Mouse (Mus musculus): ENCODE results near the gene Prex1. TPM values are rescaled to one million over a fixed set of nuclear protein-coding genes. Genes with fewer than 3 reads are reported as not detected.
A peak's percentile ranks its signal among the peaks of the same experiment; 100 is the strongest.

Gene Prex1
- polyA plus RNA-seq, 1 experiment from 2014 or later = 26.6 TPM

- Histone ChIP-seq H3K36me3 (ENCODE audit: control insufficient read depth, insufficient read depth, low read length) (no peaks in the 10 kb centered on the region), H3K9ac (ENCODE audit: low read depth, low read length) (no peak overlapping the region), H3K4me3 (ENCODE audit: low read depth, low read length) (no peak overlapping the region), H3K4me1 (ENCODE audit: control insufficient read depth, insufficient read depth, low read length) (peaks cover 18% of the 10 kb centered on the region; the same call in 1 of the 2 replicates), H3K4me2 (ENCODE audit: low read depth, low read length) (no peak overlapping the region), H3K27me3 (replicated peaks; ENCODE audit: control insufficient read depth, insufficient read depth, low read length) (no peaks in the 10 kb centered on the region), H3K9me3 (ENCODE audit: control insufficient read depth, low read length) (no peaks in the 10 kb centered on the region), H3K27ac (replicated peaks; ENCODE audit: low read depth, low read length) (peak overlapping the region; percentile 35; the same call in 1 of the 2 replicates)
- 53% methylated on average over 6 of the region's 6 CpGs for WGBS
- ATAC-seq (ENCODE audit: low read depth) (no peak), DNase-seq (ENCODE audit: low spot score) (no peak)
These were observed 16.9 kb upstream of the Prex1 start for GRCm38 (mm10) chr2:166730567-166730915.

- H3K27me3 ChIP-seq (replicated peaks; ENCODE audit: control insufficient read depth, insufficient read depth, low read length) = no peaks in the 10 kb centered on the region
- H3K9ac ChIP-seq (ENCODE audit: low read depth, low read length) = no peak overlapping the region
- peak; percentile 42; the same call in 1 of the 2 replicates for ATAC-seq (ENCODE audit: low read depth)
- H3K4me2 ChIP-seq (ENCODE audit: low read depth, low read length) = no peak overlapping the region
- WGBS = 18% methylated on average over 19 of the region's 19 CpGs
- no peak overlapping the region for H3K4me3 ChIP-seq (ENCODE audit: low read depth, low read length)
- peaks cover 14% of the 10 kb centered on the region; the same call in 1 of the 2 replicates for H3K4me1 ChIP-seq (ENCODE audit: control insufficient read depth, insufficient read depth, low read length)
- peak overlapping the region; percentile 35; the same call in 1 of the 2 replicates for H3K27ac ChIP-seq (replicated peaks; ENCODE audit: low read depth, low read length)
- DNase-seq (ENCODE audit: low spot score) = peak; percentile 72
- no peaks in the 10 kb centered on the region for H3K9me3 ChIP-seq (ENCODE audit: control insufficient read depth, low read length)
- H3K36me3 ChIP-seq (ENCODE audit: control insufficient read depth, insufficient read depth, low read length) = no peaks in the 10 kb centered on the region
These were observed 16.3 kb upstream of the Prex1 start for GRCm38 (mm10) chr2:166729656-166730566.

GRCm38 (mm10) chr2:166729045-166729444, 15.4 kb upstream of the Prex1 start:
- no peaks in the 10 kb centered on the region for H3K27me3 ChIP-seq (replicated peaks; ENCODE audit: control insufficient read depth, insufficient read depth, low read length)
- no peak for ATAC-seq (ENCODE audit: low read depth)
- no peak overlapping the region for H3K9ac ChIP-seq (ENCODE audit: low read depth, low read length)
- peak; percentile 44 for DNase-seq (ENCODE audit: low spot score)
- no peak overlapping the region for H3K4me2 ChIP-seq (ENCODE audit: low read depth, low read length)
- no peaks in the 10 kb centered on the region for H3K9me3 ChIP-seq (ENCODE audit: control insufficient read depth, low read length)
- whole genome bisulfite sequencing = 47% methylated on average over 3 of the region's 3 CpGs
- H3K36me3 ChIP-seq (ENCODE audit: control insufficient read depth, insufficient read depth, low read length) = no peaks in the 10 kb centered on the region
- no peak overlapping the region for H3K4me3 ChIP-seq (ENCODE audit: low read depth, low read length)
- 0 out of 2 replicates have a peak overlapping the region, but pooled peaks have one; percentile 35 for H3K27ac ChIP-seq (replicated peaks; ENCODE audit: low read depth, low read length)
- peaks cover 11% of the 10 kb centered on the region; the same call in 1 of the 2 replicates for H3K4me1 ChIP-seq (ENCODE audit: control insufficient read depth, insufficient read depth, low read length)

- Histone ChIP-seq H3K4me2 (ENCODE audit: low read depth, low read length) (no peak overlapping the region), H3K9me3 (ENCODE audit: control insufficient read depth, low read length) (no peaks in the 10 kb centered on the region), H3K27me3 (replicated peaks; ENCODE audit: control insufficient read depth, insufficient read depth, low read length) (no peaks in the 10 kb centered on the region), H3K27ac (replicated peaks; ENCODE audit: low read depth, low read length) (no peak overlapping the region), H3K9ac (ENCODE audit: low read depth, low read length) (no peak overlapping the region), H3K36me3 (ENCODE audit: control insufficient read depth, insufficient read depth, low read length) (no peaks in the 10 kb centered on the region), H3K4me3 (ENCODE audit: low read depth, low read length) (no peak overlapping the region), H3K4me1 (ENCODE audit: control insufficient read depth, insufficient read depth, low read length) (peaks cover 11% of the 10 kb centered on the region; the same call in 1 of the 2 replicates)
- WGBS = 44% methylated on average over 3 of the region's 3 CpGs
- DNase-seq (ENCODE audit: low spot score) = no peak
- ATAC-seq (ENCODE audit: low read depth) = no peak
These were observed 14.6 kb upstream of the Prex1 start for GRCm38 (mm10) chr2:166728261-166728680.

- WGBS = 80% methylated on average over 10 of the region's 10 CpGs
- H3K4me1 ChIP-seq (ENCODE audit: control insufficient read depth, insufficient read depth, low read length) = peaks cover 11% of the 10 kb centered on the region; the same call in 1 of the 2 replicates
- H3K9me3 ChIP-seq (ENCODE audit: control insufficient read depth, low read length) = no peaks in the 10 kb centered on the region
- DNase-seq (ENCODE audit: low spot score) = no peak
- no peak overlapping the region for H3K9ac ChIP-seq (ENCODE audit: low read depth, low read length)
- H3K4me3 ChIP-seq (ENCODE audit: low read depth, low read length) = no peak overlapping the region
- no peak for ATAC-seq (ENCODE audit: low read depth)
- no peaks in the 10 kb centered on the region for H3K36me3 ChIP-seq (ENCODE audit: control insufficient read depth, insufficient read depth, low read length)
- no peak overlapping the region for H3K4me2 ChIP-seq (ENCODE audit: low read depth, low read length)
- H3K27me3 ChIP-seq (replicated peaks; ENCODE audit: control insufficient read depth, insufficient read depth, low read length) = no peaks in the 10 kb centered on the region
- no peak overlapping the region for H3K27ac ChIP-seq (replicated peaks; ENCODE audit: low read depth, low read length)
These were observed 14.2 kb upstream of the Prex1 start for GRCm38 (mm10) chr2:166727790-166728189.

- Histone ChIP-seq H3K9ac (ENCODE audit: low read depth, low read length) (no peak overlapping the region), H3K27me3 (replicated peaks; ENCODE audit: control insufficient read depth, insufficient read depth, low read length) (no peaks in the 10 kb centered on the region), H3K9me3 (ENCODE audit: control insufficient read depth, low read length) (no peaks in the 10 kb centered on the region), H3K36me3 (ENCODE audit: control insufficient read depth, insufficient read depth, low read length) (no peaks in the 10 kb centered on the region), H3K27ac (replicated peaks; ENCODE audit: low read depth, low read length) (no peak overlapping the region), H3K4me2 (ENCODE audit: low read depth, low read length) (no peak overlapping the region), H3K4me1 (ENCODE audit: control insufficient read depth, insufficient read depth, low read length) (peaks cover 11% of the 10 kb centered on the region; the same call in 1 of the 2 replicates), H3K4me3 (ENCODE audit: low read depth, low read length) (no peak overlapping the region)
- 31% methylated on average over 6 of the region's 6 CpGs for WGBS
- DNase-seq (ENCODE audit: low spot score) = no peak
- no peak for ATAC-seq (ENCODE audit: low read depth)
These were observed 13.3 kb upstream of the Prex1 start for GRCm38 (mm10) chr2:166726891-166727290.

GRCm38 (mm10) chr2:166720416-166720815, 6.8 kb upstream of the Prex1 start:
- WGBS = 68% methylated on average over 3 of the region's 3 CpGs

GRCm38 (mm10) chr2:166719930-166720305, 6.3 kb upstream of the Prex1 start:
- WGBS = 55% methylated on average over 2 of the region's 2 CpGs

More at GRCm38 (mm10) chr2:166720416-166720815, 6.8 kb upstream of the Prex1 start:
- Histone ChIP-seq H3K4me1 (ENCODE audit: control insufficient read depth, insufficient read depth, low read length) (peaks cover 4% of the 10 kb centered on the region; the same call in 1 of the 2 replicates), H3K9ac (ENCODE audit: low read depth, low read length) (no peak overlapping the region), H3K4me3 (ENCODE audit: low read depth, low read length) (no peak overlapping the region), H3K27me3 (replicated peaks; ENCODE audit: control insufficient read depth, insufficient read depth, low read length) (no peaks in the 10 kb centered on the region), H3K27ac (replicated peaks; ENCODE audit: low read depth, low read length) (no peak overlapping the region), H3K36me3 (ENCODE audit: control insufficient read depth, insufficient read depth, low read length) (no peaks in the 10 kb centered on the region), H3K9me3 (ENCODE audit: control insufficient read depth, low read length) (no peaks in the 10 kb centered on the region), H3K4me2 (ENCODE audit: low read depth, low read length) (no peak overlapping the region)
- no peak for ATAC-seq (ENCODE audit: low read depth)
- DNase-seq (ENCODE audit: low spot score) = no peak

More at GRCm38 (mm10) chr2:166719930-166720305, 6.3 kb upstream of the Prex1 start:
- DNase-seq (ENCODE audit: low spot score) (peak; percentile 19), ATAC-seq (ENCODE audit: low read depth) (no peak)
- Histone ChIP-seq H3K4me1 (ENCODE audit: control insufficient read depth, insufficient read depth, low read length) (peaks cover 4% of the 10 kb centered on the region; the same call in 1 of the 2 replicates), H3K4me3 (ENCODE audit: low read depth, low read length) (no peak overlapping the region), H3K27me3 (replicated peaks; ENCODE audit: control insufficient read depth, insufficient read depth, low read length) (no peaks in the 10 kb centered on the region), H3K9ac (ENCODE audit: low read depth, low read length) (no peak overlapping the region), H3K4me2 (ENCODE audit: low read depth, low read length) (no peak overlapping the region), H3K36me3 (ENCODE audit: control insufficient read depth, insufficient read depth, low read length) (no peaks in the 10 kb centered on the region), H3K9me3 (ENCODE audit: control insufficient read depth, low read length) (no peaks in the 10 kb centered on the region), H3K27ac (replicated peaks; ENCODE audit: low read depth, low read length) (no peak overlapping the region)
